Mouse (Mus musculus) layer of hippocampus, adult 2 months (tissue): ENCODE measurements around the gene Clic3. TPM values are rescaled to one million over a fixed set of nuclear protein-coding genes. Genes with fewer than 3 reads are reported as not detected.

Experiments used
- DNase-seq, 2 experiments: peaks; one replicate each; pipeline ENCODE4 v3.0.0; 2022; ENCODE audit warnings: low spot score in 2 of 2
- H3K27ac ChIP-seq: fragments of 200-600 bp; 2 replicates; pipeline ENCODE4 v1.8.1; 2022
- H3K4me3 ChIP-seq: fragments of 200-600 bp; 2 replicates; pipeline ENCODE4 v1.8.1; 2022; ENCODE audit warnings: mild to moderate bottlenecking
- CTCF ChIP-seq: fragments of 200-600 bp; conservative IDR thresholded peaks from 2 replicates; pipeline ENCODE4 v1.8.1; 2022; ENCODE audit warnings: antibody characterized with exemption, mild to moderate bottlenecking, moderate library complexity
- total RNA-seq, 2 experiments: library from RNA; stranded (reverse); gene quantifications; 2 replicates each; pipeline ENCODE4 v1.2.3; 2021

Clic3 gene
- total RNA-seq, 2 experiments from 2014 or later: 0.49 TPM; not detected in 1

- peak overlapping the region; percentile 95 for H3K27ac ChIP-seq
- DNase-seq: peak in 1 of 2 experiments; percentile 53
- peak overlapping the region; percentile 87 for H3K4me3 ChIP-seq
Measured at GRCm38 (mm10) chr2:25430395-25431233, 26.0 kb upstream of the Clic3 start.

GRCm38 (mm10) chr2:25431308-25431855, 25.3 kb upstream of the Clic3 start:
- DNase-seq: no peak
- H3K4me3 ChIP-seq: peak overlapping the region; percentile 87; the same call in 1 of the 2 replicates
- H3K27ac ChIP-seq: peak overlapping the region; percentile 95
- no peak for TF ChIP-seq CTCF

More at GRCm38 (mm10) chr2:25430395-25431233, 26.0 kb upstream of the Clic3 start:
- TF ChIP-seq CTCF: no peak

GRCm38 (mm10) chr2:25432326-25433098, 24.1 kb upstream of the Clic3 start:
- Histone ChIP-seq H3K27ac (no peak overlapping the region), H3K4me3 (no peak overlapping the region; the same call in 1 of the 2 replicates)
- no peak for DNase-seq
- no peak for TF ChIP-seq CTCF

GRCm38 (mm10) chr2:25433101-25433500, 23.5 kb upstream of the Clic3 start:
- Histone ChIP-seq H3K27ac (no peak overlapping the region), H3K4me3 (no peak overlapping the region)
- DNase-seq: no peak
- TF ChIP-seq CTCF: no peak

GRCm38 (mm10) chr2:25434292-25434691, 22.3 kb upstream of the Clic3 start:
- no peak for TF ChIP-seq CTCF
- H3K4me3 ChIP-seq: no peak overlapping the region
- H3K27ac ChIP-seq: no peak overlapping the region
- no peak for DNase-seq

GRCm38 (mm10) chr2:25436286-25436820, 20.3 kb upstream of the Clic3 start:
- Histone ChIP-seq H3K4me3 (no peak overlapping the region), H3K27ac (no peak overlapping the region)
- no peak for TF ChIP-seq CTCF
- no peak for DNase-seq

GRCm38 (mm10) chr2:25441067-25441466, 15.6 kb upstream of the Clic3 start:
- Histone ChIP-seq H3K27ac (no peak overlapping the region), H3K4me3 (no peak overlapping the region)
- DNase-seq: no peak
- no peak for TF ChIP-seq CTCF

- H3K4me3 ChIP-seq: no peak overlapping the region
- no peak for DNase-seq
- no peak for TF ChIP-seq CTCF
- no peak overlapping the region for H3K27ac ChIP-seq
Measured at GRCm38 (mm10) chr2:25442682-25443081, 14.0 kb upstream of the Clic3 start.

- TF ChIP-seq CTCF: no peak
- Histone ChIP-seq H3K4me3 (no peak overlapping the region), H3K27ac (no peak overlapping the region)
- DNase-seq: no peak
Measured at GRCm38 (mm10) chr2:25450853-25451647, 5.6 kb upstream of the Clic3 start.

- Histone ChIP-seq H3K27ac (no peak overlapping the region), H3K4me3 (no peak overlapping the region)
- no peak for TF ChIP-seq CTCF
- DNase-seq: no peak
Measured at GRCm38 (mm10) chr2:25452951-25453350, 3.7 kb upstream of the Clic3 start.

GRCm38 (mm10) chr2:25457022-25457896, 621 bp downstream of the Clic3 start:
- H3K27ac ChIP-seq: no peak overlapping the region
- H3K4me3 ChIP-seq: no peak overlapping the region
- TF ChIP-seq CTCF: no peak
- DNase-seq: no peak

- no peak for TF ChIP-seq CTCF
- Histone ChIP-seq H3K4me3 (no peak overlapping the region), H3K27ac (no peak overlapping the region; the same call in 1 of the 2 replicates)
- DNase-seq: peak in 1 of 2 experiments; percentile 25
Measured at GRCm38 (mm10) chr2:25458911-25459310, 2.3 kb downstream of the Clic3 start.
